Mouse (Mus musculus) liver, postnatal 0 days (tissue): ENCODE results near the gene Phlda1.
A peak's percentile ranks its signal among the peaks of the same experiment; 100 is the strongest.

Source experiments
- CTCF ChIP-seq: sonication (generic); IDR thresholded peaks from 2 replicates; pipeline ENCODE4 v1.5.1; 2016; ENCODE audit warnings: antibody characterized with exemption, low read depth
- EP300 ChIP-seq: IDR thresholded peaks from 2 replicates; pipeline ENCODE4 v1.6.1; 2016; ENCODE audit warnings: antibody characterized with exemption, low read depth, mild to moderate bottlenecking

DNA sequence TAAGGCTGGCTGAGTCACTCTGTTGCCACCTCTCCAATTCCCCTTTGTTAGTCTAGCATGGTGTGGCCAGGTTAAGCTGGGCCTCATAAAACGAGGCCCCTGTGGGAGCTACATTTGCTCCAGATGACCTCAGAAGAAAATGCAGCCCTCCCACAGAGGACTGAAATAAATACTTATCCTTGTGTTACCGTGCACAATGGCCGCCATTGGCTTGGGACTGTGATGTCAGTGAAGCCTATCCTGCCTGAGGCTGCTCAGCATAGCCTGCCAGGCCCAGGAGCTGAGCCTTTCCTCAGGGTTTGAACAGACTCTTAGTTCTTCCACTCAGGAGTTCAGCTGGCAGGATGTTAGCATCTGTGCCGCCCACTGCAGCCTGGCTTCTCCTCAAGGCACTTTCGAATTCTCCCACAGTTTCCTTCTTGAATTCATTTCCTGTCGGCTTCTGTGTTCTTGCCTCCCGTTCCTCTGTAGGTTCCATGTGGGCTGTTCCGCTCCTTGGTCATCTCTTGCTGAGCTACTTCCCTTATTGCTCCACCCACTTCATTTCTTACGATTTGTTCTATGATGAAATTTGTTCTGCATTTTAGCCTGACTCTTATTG is 33.7 kb downstream of the Phlda1 start:
- no peak for TF ChIP-seq CTCF
- TF ChIP-seq EP300: peak; percentile 36; the same call in 1 of the 2 replicates
